Mouse (Mus musculus): ENCODE measurements around the gene Dph2. TPM values are rescaled to one million over a fixed set of nuclear protein-coding genes. Genes with fewer than 3 reads are reported as not detected.

Dph2 gene
- polyA plus RNA-seq, 2 experiments = 17.0 to 18.4 TPM

GRCm38 (mm10) chr4:117915489-117916105 lies 23.8 kb upstream of the Dph2 start:
- no peak for ATAC-seq (ENCODE audit: low FRiP score, low read depth)
- Histone ChIP-seq H3K27ac (replicated peaks; ENCODE audit: low read depth, low read length) (peak overlapping the region; percentile 79), H3K4me2 (replicated peaks; ENCODE audit: low read depth, low read length, severe bottlenecking) (peak overlapping the region; percentile 99), H3K4me1 (ENCODE audit: control insufficient read depth, insufficient read depth, low read length) (peaks cover 18% of the 10 kb centered on the region), H3K4me3 (replicated peaks; ENCODE audit: low read length) (peak overlapping the region; percentile 75), H3K36me3 (ENCODE audit: control insufficient read depth, insufficient read depth, low read length) (peaks cover 20% of the 10 kb centered on the region), H3K9ac (ENCODE audit: low read depth, low read length, severe bottlenecking) (peak overlapping the region; percentile 72), H3K9me3 (ENCODE audit: control insufficient read depth, low read length) (no peaks in the 10 kb centered on the region), H3K27me3 (ENCODE audit: control insufficient read depth, insufficient read depth, low read length) (no peaks in the 10 kb centered on the region)
- 7% methylated on average over 19 of the region's 19 CpGs for WGBS
- no peak for DNase-seq (ENCODE audit: low spot score)
- no peak for TF ChIP-seq POLR2A (IDR thresholded peaks at IDR 0.05; ENCODE audit: borderline replicate concordance, extremely low read depth, insufficient read depth, insufficient read length)

GRCm38 (mm10) chr4:117914591-117915442 lies 23.0 kb upstream of the Dph2 start, which contains the start of gene Ipo13:
Gene Ipo13 (minus strand): TSS chr4:117914999.
- Histone ChIP-seq H3K4me2 (replicated peaks; ENCODE audit: low read depth, low read length, severe bottlenecking) (peak within 1 kb of the TSS; percentile 99), H3K27me3 (ENCODE audit: control insufficient read depth, insufficient read depth, low read length) (no peaks in the 10 kb centered on the region), H3K4me1 (ENCODE audit: control insufficient read depth, insufficient read depth, low read length) (peaks cover 18% of the 10 kb centered on the region), H3K9ac (ENCODE audit: low read depth, low read length, severe bottlenecking) (peak within 1 kb of the TSS; percentile 72), H3K4me3 (replicated peaks; ENCODE audit: low read length) (peak within 1 kb of the TSS; percentile 75), H3K27ac (replicated peaks; ENCODE audit: low read depth, low read length) (peak within 1 kb of the TSS; percentile 79), H3K36me3 (ENCODE audit: control insufficient read depth, insufficient read depth, low read length) (peaks cover 24% of the 10 kb centered on the region), H3K9me3 (ENCODE audit: control insufficient read depth, low read length) (no peaks in the 10 kb centered on the region)
- ATAC-seq (ENCODE audit: low FRiP score, low read depth) (peak; percentile 96), DNase-seq (ENCODE audit: low spot score) (peak; percentile 94)
- WGBS = under 1% methylated on average over 57 of the region's 61 CpGs
- peak; percentile 65; the same call in 1 of the 2 replicates for TF ChIP-seq POLR2A (IDR thresholded peaks at IDR 0.05; ENCODE audit: borderline replicate concordance, extremely low read depth, insufficient read depth, insufficient read length)

- DNase-seq (ENCODE audit: low spot score) = no peak
- Histone ChIP-seq H3K27me3 (ENCODE audit: control insufficient read depth, insufficient read depth, low read length) (no peaks in the 10 kb centered on the region), H3K27ac (replicated peaks; ENCODE audit: low read depth, low read length) (no peak overlapping the region), H3K9ac (ENCODE audit: low read depth, low read length, severe bottlenecking) (peak overlapping the region; percentile 72), H3K36me3 (ENCODE audit: control insufficient read depth, insufficient read depth, low read length) (peaks cover 30% of the 10 kb centered on the region), H3K9me3 (ENCODE audit: control insufficient read depth, low read length) (no peaks in the 10 kb centered on the region), H3K4me2 (replicated peaks; ENCODE audit: low read depth, low read length, severe bottlenecking) (peak overlapping the region; percentile 99), H3K4me1 (ENCODE audit: control insufficient read depth, insufficient read depth, low read length) (peaks cover 18% of the 10 kb centered on the region), H3K4me3 (replicated peaks; ENCODE audit: low read length) (peak overlapping the region; percentile 75)
- TF ChIP-seq POLR2A (IDR thresholded peaks at IDR 0.05; ENCODE audit: borderline replicate concordance, extremely low read depth, insufficient read depth, insufficient read length) = no peak
- WGBS = 16% methylated on average over 8 of the region's 8 CpGs
- no peak for ATAC-seq (ENCODE audit: low FRiP score, low read depth)
Measured at GRCm38 (mm10) chr4:117914031-117914430, 22.2 kb upstream of the Dph2 start.

GRCm38 (mm10) chr4:117913421-117913820 lies 21.6 kb upstream of the Dph2 start:
- Histone ChIP-seq H3K4me2 (replicated peaks; ENCODE audit: low read depth, low read length, severe bottlenecking) (peak overlapping the region; percentile 99), H3K27me3 (ENCODE audit: control insufficient read depth, insufficient read depth, low read length) (no peaks in the 10 kb centered on the region), H3K9ac (ENCODE audit: low read depth, low read length, severe bottlenecking) (peak overlapping the region; percentile 72; the same call in 1 of the 2 replicates), H3K27ac (replicated peaks; ENCODE audit: low read depth, low read length) (no peak overlapping the region), H3K4me1 (ENCODE audit: control insufficient read depth, insufficient read depth, low read length) (peaks cover 18% of the 10 kb centered on the region), H3K9me3 (ENCODE audit: control insufficient read depth, low read length) (no peaks in the 10 kb centered on the region), H3K36me3 (ENCODE audit: control insufficient read depth, insufficient read depth, low read length) (peaks cover 30% of the 10 kb centered on the region), H3K4me3 (replicated peaks; ENCODE audit: low read length) (peak overlapping the region; percentile 75)
- TF ChIP-seq POLR2A (IDR thresholded peaks at IDR 0.05; ENCODE audit: borderline replicate concordance, extremely low read depth, insufficient read depth, insufficient read length) = no peak
- WGBS = 60% methylated on average over 3 of the region's 3 CpGs
- no peak for ATAC-seq (ENCODE audit: low FRiP score, low read depth)
- no peak for DNase-seq (ENCODE audit: low spot score)

GRCm38 (mm10) chr4:117912685-117913273 lies 20.9 kb upstream of the Dph2 start:
- Histone ChIP-seq H3K27me3 (ENCODE audit: control insufficient read depth, insufficient read depth, low read length) (no peaks in the 10 kb centered on the region), H3K27ac (replicated peaks; ENCODE audit: low read depth, low read length) (no peak overlapping the region), H3K4me2 (replicated peaks; ENCODE audit: low read depth, low read length, severe bottlenecking) (peak overlapping the region; percentile 99; the same call in 1 of the 2 replicates), H3K4me3 (replicated peaks; ENCODE audit: low read length) (no peak overlapping the region), H3K9ac (ENCODE audit: low read depth, low read length, severe bottlenecking) (no peak overlapping the region), H3K4me1 (ENCODE audit: control insufficient read depth, insufficient read depth, low read length) (peaks cover 18% of the 10 kb centered on the region), H3K9me3 (ENCODE audit: control insufficient read depth, low read length) (no peaks in the 10 kb centered on the region), H3K36me3 (ENCODE audit: control insufficient read depth, insufficient read depth, low read length) (peaks cover 35% of the 10 kb centered on the region)
- WGBS = 54% methylated on average over 7 of the region's 7 CpGs
- DNase-seq (ENCODE audit: low spot score) (no peak), ATAC-seq (ENCODE audit: low FRiP score, low read depth) (no peak)
- TF ChIP-seq POLR2A (IDR thresholded peaks at IDR 0.05; ENCODE audit: borderline replicate concordance, extremely low read depth, insufficient read depth, insufficient read length) = no peak
